Mouse (Mus musculus): ENCODE results near the gene Ptprn2.

Ptprn2 gene

GRCm38 (mm10) chr12:117229442-117229841, 743.9 kb downstream of the Ptprn2 start:
- no peak for DNase-seq (ENCODE audit: low spot score)

- DNase-seq (ENCODE audit: low spot score), result no peak
Measured at GRCm38 (mm10) chr12:117230282-117230681, 744.8 kb downstream of the Ptprn2 start.

GRCm38 (mm10) chr12:117231850-117232249, 746.3 kb downstream of the Ptprn2 start:
- no peak for DNase-seq (ENCODE audit: low spot score)

GRCm38 (mm10) chr12:117235114-117235513, 749.6 kb downstream of the Ptprn2 start:
- DNase-seq (ENCODE audit: low spot score), result no peak

- DNase-seq (ENCODE audit: low spot score), result no peak
Measured at GRCm38 (mm10) chr12:117236020-117236734, 750.7 kb downstream of the Ptprn2 start.

- no peak for DNase-seq (ENCODE audit: low spot score)
Measured at GRCm38 (mm10) chr12:117236981-117237380, 751.5 kb downstream of the Ptprn2 start.

- DNase-seq (ENCODE audit: low spot score), result no peak
Measured at GRCm38 (mm10) chr12:117239927-117240715, 754.6 kb downstream of the Ptprn2 start.

GRCm38 (mm10) chr12:117242181-117242580, 756.7 kb downstream of the Ptprn2 start:
- no peak for DNase-seq (ENCODE audit: low spot score)

- DNase-seq (ENCODE audit: low spot score), result no peak
Measured at GRCm38 (mm10) chr12:117245885-117246478, 760.5 kb downstream of the Ptprn2 start.

GRCm38 (mm10) chr12:117250465-117250864, 764.9 kb downstream of the Ptprn2 start:
- DNase-seq (ENCODE audit: low spot score), result no peak

- DNase-seq (ENCODE audit: low spot score), result no peak
Measured at GRCm38 (mm10) chr12:117251663-117252425, 766.3 kb downstream of the Ptprn2 start.

GRCm38 (mm10) chr12:117252426-117252779, 766.9 kb downstream of the Ptprn2 start:
- no peak for DNase-seq (ENCODE audit: low spot score)

- no peak for DNase-seq (ENCODE audit: low spot score)
Measured at GRCm38 (mm10) chr12:117254356-117254755, 768.8 kb downstream of the Ptprn2 start.

GRCm38 (mm10) chr12:117255325-117255724, 769.8 kb downstream of the Ptprn2 start:
- no peak for DNase-seq (ENCODE audit: low spot score)

GRCm38 (mm10) chr12:117255776-117256342, 770.3 kb downstream of the Ptprn2 start:
- no peak for DNase-seq (ENCODE audit: low spot score)

GRCm38 (mm10) chr12:117256849-117257204, 771.3 kb downstream of the Ptprn2 start:
- no peak for DNase-seq (ENCODE audit: low spot score)

- DNase-seq (ENCODE audit: low spot score), result no peak
Measured at GRCm38 (mm10) chr12:117257205-117257920, 771.8 kb downstream of the Ptprn2 start.

- DNase-seq (ENCODE audit: low spot score), result no peak
Measured at GRCm38 (mm10) chr12:117257921-117258497, 772.5 kb downstream of the Ptprn2 start.

- DNase-seq (ENCODE audit: low spot score), result no peak
Measured at GRCm38 (mm10) chr12:117260391-117261164, 775.1 kb downstream of the Ptprn2 start.

- no peak for DNase-seq (ENCODE audit: low spot score)
Measured at GRCm38 (mm10) chr12:117261165-117261440, 775.6 kb downstream of the Ptprn2 start.

Measured in layer of hippocampus, adult 11-12 months (tissue).